Mouse (Mus musculus) forebrain, embryonic 11.5 days (tissue): ENCODE results near the gene Bri3. TPM values are rescaled to one million over a fixed set of nuclear protein-coding genes. Genes with fewer than 3 reads are reported as not detected.
A peak's percentile ranks its signal among the peaks of the same experiment; 100 is the strongest.

ENCODE experiments used
- ATAC-seq: fragments of 200-750 bp; cut with Nextera tagmentation; replicated peaks from 2 replicates; pipeline ENCODE4 v1.8.0; 2017; ENCODE audit warnings: moderate TSS enrichment; ENCODE audit not compliant: low FRiP score
- DNase-seq: peaks from one replicate; pipeline ENCODE4 v3.0.0-alpha.2; 2017; ENCODE audit warnings: low spot score
- H3K27ac ChIP-seq: fragments of 300-500 bp; sonication (generic); 2 replicates; pipeline ENCODE4 v1.5.1; 2014; ENCODE audit warnings: low read depth, low read length
- H3K27me3 ChIP-seq: fragments of 300-500 bp; sonication (generic); 2 replicates; pipeline ENCODE4 v1.6.1; 2014; ENCODE audit warnings: mild to moderate bottlenecking, low read length, mixed read lengths; ENCODE audit not compliant: control insufficient read depth, insufficient read depth
- H3K36me3 ChIP-seq: fragments of 300-500 bp; sonication (generic); 2 replicates; pipeline ENCODE4 v1.6.1; 2014; ENCODE audit warnings: mild to moderate bottlenecking, low read length, moderate library complexity, mixed read lengths; ENCODE audit not compliant: control insufficient read depth, insufficient read depth
- H3K4me1 ChIP-seq: fragments of 300-500 bp; sonication (generic); replicated peaks from 2 replicates; pipeline ENCODE4 v1.6.1; 2014; ENCODE audit warnings: low read length, mixed read lengths; ENCODE audit not compliant: control insufficient read depth, insufficient read depth
- H3K4me2 ChIP-seq: fragments of 300-500 bp; sonication (generic); 2 replicates; pipeline ENCODE4 v1.6.1; 2014; ENCODE audit warnings: low read depth, mild to moderate bottlenecking, low read length, moderate library complexity, mixed read lengths; ENCODE audit not compliant: severe bottlenecking
- H3K4me3 ChIP-seq: fragments of 300-500 bp; sonication (generic); 2 replicates; pipeline ENCODE4 v1.5.1; 2014; ENCODE audit warnings: low read depth, low read length
- H3K9ac ChIP-seq: fragments of 300-500 bp; sonication (generic); 2 replicates; pipeline ENCODE4 v1.6.1; 2014; ENCODE audit warnings: low read length
- H3K9me3 ChIP-seq: fragments of 300-500 bp; sonication (generic); 2 replicates; pipeline ENCODE4 v1.6.1; 2016; ENCODE audit warnings: low read length, mixed read lengths; ENCODE audit not compliant: control insufficient read depth
- WGBS: fragments of 180-500 bp; shearing (Covaris S2); extraction: QIAGEN DNeasy Blood & Tissue Kit; methylation state at CpG from one replicate; pipeline ENCODE4 v1.1.7; 2014; 5-methylcytosine and 5-hydroxymethylcytosine counted together
- polyA plus RNA-seq: library from polyadenylated mRNA; unstranded; fragments of >200 nt; fragmentation: Nextera tagmentation; extraction: Ambion mirVana; gene quantifications from 2 replicates; pipeline ENCODE4 v1.2.1, GENCODE M21; 2014

The Bri3 gene
- polyA plus RNA-seq, 1 experiment from 2014 or later, result 136 TPM

GRCm38 (mm10) chr5:144397566-144397965 lies 153.3 kb downstream of the Bri3 start:
- no peak overlapping the region for H3K4me2 ChIP-seq
- no peak overlapping the region for H3K4me3 ChIP-seq
- 51% methylated on average over 5 of the region's 9 CpGs for WGBS
- DNase-seq (no peak), ATAC-seq (no peak)
- no peak overlapping the region for H3K27ac ChIP-seq
- H3K9ac ChIP-seq, result no peak overlapping the region
- no peaks in the 10 kb centered on the region for H3K36me3 ChIP-seq
- no peaks in the 10 kb centered on the region for H3K27me3 ChIP-seq
- H3K4me1 ChIP-seq, result 0 out of 2 replicates have a peak, but pooled peaks cover 3% of the 10 kb centered on the region
- H3K9me3 ChIP-seq, result no peaks in the 10 kb centered on the region

- Histone ChIP-seq H3K9me3 (no peaks in the 10 kb centered on the region), H3K4me3 (no peak overlapping the region), H3K27me3 (no peaks in the 10 kb centered on the region), H3K27ac (no peak overlapping the region), H3K36me3 (no peaks in the 10 kb centered on the region), H3K4me1 (0 out of 2 replicates have a peak, but pooled peaks cover 3% of the 10 kb centered on the region), H3K4me2 (no peak overlapping the region), H3K9ac (no peak overlapping the region)
- peak; percentile 57 for DNase-seq
- ATAC-seq, result no peak
- WGBS, result 28% methylated on average over 5 of the region's 5 CpGs
Measured at GRCm38 (mm10) chr5:144400821-144401220, 156.6 kb downstream of the Bri3 start.

GRCm38 (mm10) chr5:144406256-144406655 lies 162.0 kb downstream of the Bri3 start:
- H3K4me2 ChIP-seq, result no peak overlapping the region
- H3K4me1 ChIP-seq, result no peaks in the 10 kb centered on the region
- ATAC-seq (no peak), DNase-seq (no peak)
- H3K4me3 ChIP-seq, result no peak overlapping the region
- no peaks in the 10 kb centered on the region for H3K27me3 ChIP-seq
- no peak overlapping the region for H3K27ac ChIP-seq
- H3K9me3 ChIP-seq, result no peaks in the 10 kb centered on the region
- H3K36me3 ChIP-seq, result no peaks in the 10 kb centered on the region
- no peak overlapping the region for H3K9ac ChIP-seq
- WGBS, result 94% methylated on average over 11 of the region's 11 CpGs

GRCm38 (mm10) chr5:144410666-144411065 lies 166.4 kb downstream of the Bri3 start:
- 95% methylated on average over 10 of the region's 10 CpGs for WGBS
- no peak for ATAC-seq

GRCm38 (mm10) chr5:144411702-144412101 lies 167.5 kb downstream of the Bri3 start:
- Histone ChIP-seq H3K4me2 (no peak overlapping the region), H3K9ac (no peak overlapping the region), H3K4me1 (no peaks in the 10 kb centered on the region), H3K4me3 (no peak overlapping the region), H3K36me3 (no peaks in the 10 kb centered on the region), H3K9me3 (no peaks in the 10 kb centered on the region), H3K27ac (no peak overlapping the region), H3K27me3 (no peaks in the 10 kb centered on the region)
- no peak for DNase-seq
- WGBS, result 70% methylated on average over 5 of the region's 5 CpGs
- no peak for ATAC-seq

More at GRCm38 (mm10) chr5:144410666-144411065, 166.4 kb downstream of the Bri3 start:
- Histone ChIP-seq H3K4me3 (no peak overlapping the region), H3K9me3 (no peaks in the 10 kb centered on the region), H3K4me1 (no peaks in the 10 kb centered on the region), H3K27me3 (no peaks in the 10 kb centered on the region), H3K4me2 (no peak overlapping the region), H3K9ac (no peak overlapping the region), H3K36me3 (no peaks in the 10 kb centered on the region), H3K27ac (no peak overlapping the region)
- DNase-seq, result no peak

GRCm38 (mm10) chr5:144412781-144413180 lies 168.5 kb downstream of the Bri3 start:
- no peaks in the 10 kb centered on the region for H3K9me3 ChIP-seq
- H3K27me3 ChIP-seq, result no peaks in the 10 kb centered on the region
- no peak overlapping the region for H3K4me3 ChIP-seq
- H3K9ac ChIP-seq, result no peak overlapping the region
- no peak for DNase-seq
- WGBS, result 85% methylated on average over 4 of the region's 4 CpGs
- no peak for ATAC-seq
- no peaks in the 10 kb centered on the region for H3K36me3 ChIP-seq
- no peak overlapping the region for H3K27ac ChIP-seq
- no peaks in the 10 kb centered on the region for H3K4me1 ChIP-seq
- no peak overlapping the region for H3K4me2 ChIP-seq

- ATAC-seq (no peak), DNase-seq (no peak)
- Histone ChIP-seq H3K9ac (no peak overlapping the region), H3K27ac (no peak overlapping the region), H3K4me1 (no peaks in the 10 kb centered on the region), H3K4me2 (no peak overlapping the region), H3K9me3 (no peaks in the 10 kb centered on the region), H3K27me3 (no peaks in the 10 kb centered on the region), H3K36me3 (no peaks in the 10 kb centered on the region), H3K4me3 (no peak overlapping the region)
- WGBS, result 91% methylated on average over 12 of the region's 12 CpGs
Measured at GRCm38 (mm10) chr5:144418456-144418855, 174.2 kb downstream of the Bri3 start.

- Histone ChIP-seq H3K36me3 (no peaks in the 10 kb centered on the region), H3K9ac (no peak overlapping the region), H3K4me1 (no peaks in the 10 kb centered on the region), H3K9me3 (no peaks in the 10 kb centered on the region), H3K27ac (no peak overlapping the region), H3K27me3 (no peaks in the 10 kb centered on the region), H3K4me3 (no peak overlapping the region), H3K4me2 (no peak overlapping the region)
- DNase-seq (no peak), ATAC-seq (no peak)
- WGBS, result 81% methylated on average over 8 of the region's 8 CpGs
Measured at GRCm38 (mm10) chr5:144420001-144420400, 175.8 kb downstream of the Bri3 start.

GRCm38 (mm10) chr5:144426697-144427096 lies 182.5 kb downstream of the Bri3 start:
- 85% methylated on average over 3 of the region's 3 CpGs for WGBS
- Histone ChIP-seq H3K27me3 (no peaks in the 10 kb centered on the region), H3K36me3 (no peaks in the 10 kb centered on the region), H3K9me3 (no peaks in the 10 kb centered on the region), H3K27ac (no peak overlapping the region), H3K4me1 (no peaks in the 10 kb centered on the region), H3K4me2 (no peak overlapping the region), H3K4me3 (no peak overlapping the region), H3K9ac (no peak overlapping the region)
- ATAC-seq (no peak), DNase-seq (no peak)
